Mouse (Mus musculus): ENCODE measurements around the gene Mynn. TPM values are rescaled to one million over a fixed set of nuclear protein-coding genes. Genes with fewer than 3 reads are reported as not detected.

The Mynn gene
- polyA plus RNA-seq, 1 experiment: 11.2 TPM

GRCm38 (mm10) chr3:30633681-30634080 is 31.8 kb downstream of the Mynn start:
- TF ChIP-seq POLR2A (IDR thresholded peaks at IDR 0.05; ENCODE audit: borderline replicate concordance, low read depth, low read length) (no peak), CTCF (IDR thresholded peaks at IDR 0.05; ENCODE audit: low read depth, low read length) (no peak)

DNA sequence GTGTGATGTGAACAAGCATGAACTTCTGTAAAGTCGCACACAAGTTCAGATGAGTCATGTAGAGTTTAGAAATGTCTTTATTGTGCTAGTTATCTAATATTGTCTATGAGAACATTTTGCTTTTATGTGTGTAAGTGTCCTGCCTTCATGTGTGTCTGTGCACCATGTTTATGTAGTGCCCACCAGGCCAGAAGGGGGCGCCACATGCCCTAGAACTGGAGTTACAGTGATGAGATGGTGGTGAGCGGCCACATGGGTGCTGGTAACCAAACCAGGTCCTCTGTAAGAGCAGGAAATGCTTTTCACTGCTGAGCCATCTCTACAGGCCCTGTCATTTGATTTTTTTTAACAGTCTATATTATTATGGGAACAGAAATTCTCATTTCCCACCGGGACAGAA is 33.8 kb downstream of the Mynn start:
- Histone ChIP-seq H3K4me1 (ENCODE audit: control insufficient read depth, insufficient read depth, low read length) (peaks cover 7% of the 10 kb centered on the region), H3K4me3 (ENCODE audit: insufficient read depth, low read length) (no peak overlapping the region), H3K27ac (ENCODE audit: insufficient read depth, low read depth, low read length) (no peak overlapping the region)
- TF ChIP-seq POLR2A (IDR thresholded peaks at IDR 0.05; ENCODE audit: borderline replicate concordance, low read depth, low read length) (no peak), CTCF (IDR thresholded peaks at IDR 0.05; ENCODE audit: low read depth, low read length) (no peak)

More at GRCm38 (mm10) chr3:30633681-30634080, 31.8 kb downstream of the Mynn start:
- Histone ChIP-seq H3K4me1 (ENCODE audit: control insufficient read depth, insufficient read depth, low read length) (no peaks in the 10 kb centered on the region), H3K4me3 (ENCODE audit: insufficient read depth, low read length) (no peak overlapping the region), H3K27ac (ENCODE audit: insufficient read depth, low read depth, low read length) (no peak overlapping the region)

DNA sequence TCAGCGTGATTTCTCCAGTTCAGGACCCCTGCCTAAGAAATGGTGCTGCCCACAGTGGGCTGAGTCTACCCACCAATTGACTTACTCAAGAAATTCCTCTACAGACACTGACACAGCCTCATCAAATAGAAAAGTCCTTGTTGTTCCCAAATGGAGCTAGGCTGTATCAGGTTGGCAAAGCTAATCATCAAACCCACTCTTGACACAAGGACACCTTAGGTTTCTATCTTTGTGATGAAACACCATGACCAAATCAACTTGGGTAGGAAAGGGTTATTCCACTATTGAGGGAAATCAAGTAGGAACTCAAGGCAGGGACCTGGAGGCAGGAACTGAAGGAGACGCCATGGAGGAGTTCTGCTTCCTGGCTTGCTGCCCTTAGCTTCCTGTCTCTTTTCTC is 42.3 kb downstream of the Mynn start, which contains the start of gene Lrriq4:
Lrriq4 (plus strand) TSS at position 301 of the 400 bp plus-strand sequence.
- Histone ChIP-seq H3K4me1 (ENCODE audit: control insufficient read depth, insufficient read depth, low read length) (peaks cover 14% of the 10 kb centered on the region), H3K27ac (ENCODE audit: insufficient read depth, low read depth, low read length) (no peak within 1 kb of the TSS), H3K4me3 (ENCODE audit: insufficient read depth, low read length) (no peak within 1 kb of the TSS)
- TF ChIP-seq POLR2A (IDR thresholded peaks at IDR 0.05; ENCODE audit: borderline replicate concordance, low read depth, low read length) (no peak), CTCF (IDR thresholded peaks at IDR 0.05; ENCODE audit: low read depth, low read length) (no peak)

DNA sequence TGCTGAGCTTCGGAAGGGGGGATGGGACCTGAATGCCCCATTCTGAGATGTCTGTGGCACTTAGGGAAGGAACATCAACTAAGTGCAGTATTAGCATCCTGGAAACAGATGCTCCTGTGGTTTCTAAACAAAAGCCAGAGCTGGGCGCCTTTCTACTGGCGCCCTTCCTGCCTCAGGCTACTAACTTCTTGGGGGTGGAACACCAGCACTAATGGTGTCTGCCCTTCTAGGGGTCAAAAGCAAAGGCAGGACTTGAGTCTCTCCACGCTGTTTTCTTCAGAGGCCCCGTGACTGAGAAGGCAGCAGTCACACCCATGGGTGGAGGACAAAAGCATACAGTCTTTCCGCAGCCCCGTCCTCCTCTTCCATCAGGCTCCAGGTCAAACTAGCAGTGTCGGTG is 44.9 kb downstream of the Mynn start:
- no peak for TF ChIP-seq CTCF (IDR thresholded peaks at IDR 0.05; ENCODE audit: low read depth, low read length)
- no peak for TF ChIP-seq POLR2A (IDR thresholded peaks at IDR 0.05; ENCODE audit: borderline replicate concordance, low read depth, low read length)
- H3K4me3 ChIP-seq (ENCODE audit: insufficient read depth, low read length): no peak overlapping the region
- H3K27ac ChIP-seq (ENCODE audit: insufficient read depth, low read depth, low read length): no peak overlapping the region
- peaks cover 11% of the 10 kb centered on the region for H3K4me1 ChIP-seq (ENCODE audit: control insufficient read depth, insufficient read depth, low read length)

- TF ChIP-seq CTCF (IDR thresholded peaks at IDR 0.05; ENCODE audit: low read depth, low read length): no peak
- TF ChIP-seq POLR2A (IDR thresholded peaks at IDR 0.05; ENCODE audit: borderline replicate concordance, low read depth, low read length): peak; percentile 48; the same call in 1 of the 2 replicates
- H3K4me1 ChIP-seq (ENCODE audit: control insufficient read depth, insufficient read depth, low read length): peaks cover 6% of the 10 kb centered on the region; the same call in 1 of the 2 replicates
- H3K4me3 ChIP-seq (ENCODE audit: insufficient read depth, low read length): peak within 1 kb of the TSS; percentile 36
Observed at GRCm38 (mm10) chr3:30647440-30648090, 45.7 kb downstream of the Mynn start, which contains the start of gene Lrrc34. Gene Lrrc34 (minus strand): TSS chr3:30647869.

GRCm38 (mm10) chr3:30648466-30648865 is 46.6 kb downstream of the Mynn start:
- H3K4me3 ChIP-seq (ENCODE audit: insufficient read depth, low read length): no peak overlapping the region
- no peak for TF ChIP-seq POLR2A (IDR thresholded peaks at IDR 0.05; ENCODE audit: borderline replicate concordance, low read depth, low read length)
- no peak for TF ChIP-seq CTCF (IDR thresholded peaks at IDR 0.05; ENCODE audit: low read depth, low read length)
- H3K27ac ChIP-seq (ENCODE audit: insufficient read depth, low read depth, low read length): no peak overlapping the region
- peaks cover 6% of the 10 kb centered on the region; the same call in 1 of the 2 replicates for H3K4me1 ChIP-seq (ENCODE audit: control insufficient read depth, insufficient read depth, low read length)

More at GRCm38 (mm10) chr3:30647440-30648090, 45.7 kb downstream of the Mynn start, which contains the start of gene Lrrc34:
- no peak within 1 kb of the TSS for H3K27ac ChIP-seq (ENCODE audit: insufficient read depth, low read depth, low read length)

DNA sequence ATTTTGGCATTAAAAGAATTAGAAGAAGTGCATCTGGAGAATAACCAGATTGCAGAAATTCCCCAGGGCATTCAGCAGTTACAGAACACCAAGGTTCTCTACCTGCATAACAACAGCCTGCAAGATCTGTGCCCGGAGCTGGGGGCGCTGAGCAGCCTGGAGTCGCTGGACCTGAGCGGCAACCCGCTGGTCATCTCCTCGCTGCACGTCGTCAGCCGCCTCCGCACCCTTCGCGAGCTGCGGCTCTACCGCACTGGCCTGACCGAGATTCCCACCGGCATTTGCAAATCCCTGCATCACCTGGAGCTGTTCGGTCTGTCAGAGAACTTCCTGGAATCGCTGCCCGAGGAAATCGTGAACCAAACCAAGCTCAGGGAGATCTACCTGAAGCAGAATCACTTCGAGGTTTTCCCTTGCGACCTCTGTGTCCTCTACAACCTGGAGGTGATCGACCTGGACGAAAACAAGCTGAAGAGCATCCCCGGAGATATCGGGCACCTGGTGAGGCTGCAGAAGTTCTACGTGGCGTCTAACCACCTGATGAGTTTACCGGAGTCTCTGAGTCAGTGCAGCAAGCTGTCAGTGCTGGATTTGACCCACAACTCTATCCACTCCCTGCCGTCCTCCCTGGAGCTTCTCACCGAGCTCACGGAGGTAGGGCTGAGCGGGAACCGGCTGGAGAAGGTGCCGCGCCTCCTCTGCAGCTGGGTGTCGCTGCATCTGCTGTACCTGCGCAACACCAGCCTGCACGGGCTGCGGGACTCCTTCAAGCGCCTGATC is 48.4 kb downstream of the Mynn start:
- Histone ChIP-seq H3K4me1 (ENCODE audit: control insufficient read depth, insufficient read depth, low read length) (peaks cover 5% of the 10 kb centered on the region; the same call in 1 of the 2 replicates), H3K27ac (ENCODE audit: insufficient read depth, low read depth, low read length) (no peak overlapping the region), H3K4me3 (ENCODE audit: insufficient read depth, low read length) (peak overlapping the region; percentile 28)
- TF ChIP-seq POLR2A (IDR thresholded peaks at IDR 0.05; ENCODE audit: borderline replicate concordance, low read depth, low read length) (no peak), CTCF (IDR thresholded peaks at IDR 0.05; ENCODE audit: low read depth, low read length) (no peak)

DNA sequence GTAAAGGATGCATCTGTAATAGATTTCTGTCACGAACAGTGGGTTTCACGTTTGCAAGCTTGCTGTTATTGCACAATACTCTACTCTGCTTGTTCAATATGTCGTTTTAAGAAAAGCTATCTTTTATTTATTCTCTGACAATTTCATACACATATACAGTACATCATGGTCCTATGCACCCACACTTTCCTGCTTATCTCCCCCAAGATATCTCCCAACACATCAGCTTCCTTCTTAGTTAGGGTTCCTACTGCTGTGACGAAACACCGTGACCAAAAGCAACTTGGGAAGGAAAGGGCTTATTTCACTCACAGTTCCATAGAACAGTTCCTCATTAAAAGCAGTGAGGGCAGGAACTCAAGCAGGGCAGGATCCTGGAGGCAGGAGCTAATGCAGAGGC is 54.1 kb downstream of the Mynn start:
- TF ChIP-seq POLR2A (IDR thresholded peaks at IDR 0.05; ENCODE audit: borderline replicate concordance, low read depth, low read length) (no peak), CTCF (IDR thresholded peaks at IDR 0.05; ENCODE audit: low read depth, low read length) (no peak)
- Histone ChIP-seq H3K4me1 (ENCODE audit: control insufficient read depth, insufficient read depth, low read length) (0 out of 2 replicates have a peak, but pooled peaks cover 2% of the 10 kb centered on the region), H3K27ac (ENCODE audit: insufficient read depth, low read depth, low read length) (no peak overlapping the region), H3K4me3 (ENCODE audit: insufficient read depth, low read length) (no peak overlapping the region)

- TF ChIP-seq CTCF (IDR thresholded peaks at IDR 0.05; ENCODE audit: low read depth, low read length): no peak
- TF ChIP-seq POLR2A (IDR thresholded peaks at IDR 0.05; ENCODE audit: borderline replicate concordance, low read depth, low read length): no peak
- no peak overlapping the region for H3K4me3 ChIP-seq (ENCODE audit: insufficient read depth, low read length)
Observed at GRCm38 (mm10) chr3:30658486-30658885, 56.6 kb downstream of the Mynn start.

More at GRCm38 (mm10) chr3:30658486-30658885, 56.6 kb downstream of the Mynn start:
- H3K27ac ChIP-seq (ENCODE audit: insufficient read depth, low read depth, low read length): no peak overlapping the region
- 0 out of 2 replicates have a peak, but pooled peaks cover 2% of the 10 kb centered on the region for H3K4me1 ChIP-seq (ENCODE audit: control insufficient read depth, insufficient read depth, low read length)

Other genes starting within 250 kb of the Mynn start
- not detected in 2 replicates for gene Mecom, start 54.1 kb upstream of the Mynn start, polyA plus RNA-seq (2012; ENCODE audit: insufficient read depth, insufficient read length, missing spikeins)
- gene Actrt3, start 2.1 kb upstream of the Mynn start, polyA plus RNA-seq (2012; ENCODE audit: insufficient read depth, insufficient read length, missing spikeins): not detected in 2 replicates
- gene Lrriq4, start 42.4 kb downstream of the Mynn start, polyA plus RNA-seq (2012; ENCODE audit: insufficient read depth, insufficient read length, missing spikeins): not detected in 2 replicates
- gene Lrrc34, start 45.8 kb downstream of the Mynn start, polyA plus RNA-seq (2012; ENCODE audit: insufficient read depth, insufficient read length, missing spikeins): not detected in 2 replicates
- not detected in 2 replicates for gene Lrrc31, start 97.8 kb downstream of the Mynn start, polyA plus RNA-seq (2012; ENCODE audit: insufficient read depth, insufficient read length, missing spikeins)
- gene Samd7, start 144.2 kb downstream of the Mynn start, polyA plus RNA-seq (2012; ENCODE audit: insufficient read depth, insufficient read length, missing spikeins): not detected in 2 replicates
- gene Sec62, start 190.8 kb downstream of the Mynn start, polyA plus RNA-seq (2012; ENCODE audit: insufficient read depth, insufficient read length, missing spikeins): 104 and 114 TPM in 2 replicates